Mouse (Mus musculus): Measurements from ENCODE around the gene Sema4c.

- TF ChIP-seq CTCF (IDR thresholded peaks at IDR 0.05; ENCODE audit: control insufficient read depth, insufficient read depth, insufficient replicate concordance, low read depth, low read length) (no peak), POLR2A (IDR thresholded peaks at IDR 0.05; ENCODE audit: control insufficient read depth, low read depth, low read length) (no peak)
These were observed 35.9 kb downstream of the Sema4c start for GRCm38 (mm10) chr1:36522210-36522609.

All from testis, adult 2 months (tissue).